Mouse (Mus musculus): ENCODE data around the gene Otub1.

DNA sequence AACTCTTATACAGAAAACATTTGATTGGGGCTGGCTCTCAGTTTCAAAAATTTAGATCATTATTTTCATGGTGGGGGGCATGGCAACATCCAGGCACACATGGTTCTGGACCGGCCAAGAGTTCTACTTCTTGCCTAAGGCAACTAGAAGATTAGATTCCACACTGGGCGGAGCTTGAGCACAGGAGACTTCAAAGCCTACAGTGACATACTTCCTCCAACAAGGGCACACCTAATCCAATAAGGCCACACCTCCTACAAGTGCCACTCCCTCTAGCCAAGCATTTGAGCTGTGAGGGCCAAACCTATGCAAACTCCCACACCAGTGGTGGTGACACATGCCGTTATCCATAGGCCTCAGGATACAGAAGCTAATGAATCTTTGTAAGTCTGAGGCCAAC lies 39.9 kb upstream of the Otub1 start:
- TF ChIP-seq ZC3H11A (IDR thresholded peaks at IDR 0.05; ENCODE audit: borderline replicate concordance, low read depth, low read length) (no peak), HCFC1 (IDR thresholded peaks at IDR 0.05; ENCODE audit: borderline replicate concordance, insufficient read depth, low read length) (no peak), CHD2 (IDR thresholded peaks at IDR 0.05; ENCODE audit: low read depth, low read length) (no peak)
